Mouse (Mus musculus): Measurements from ENCODE around the gene Ly6g5b. TPM values are rescaled to one million over a fixed set of nuclear protein-coding genes. Genes with fewer than 3 reads are reported as not detected.

The Ly6g5b gene
- total RNA-seq, 2 experiments from 2014 or later = 0.58 to 0.81 TPM

- DNase-seq (ENCODE audit: extremely low spot score in 1 of 2, low spot score in 2 of 2) = peak; percentile 98 to 99
- intact Hi-C loops (cut with DNase I) = no loop called here
Measured at GRCm38 (mm10) chr17:35121143-35121799, 6.0 kb upstream of the Ly6g5b start, which contains the start of gene Gpank1. TSS of gene Gpank1 (plus strand) at chr17:35121455.

GRCm38 (mm10) chr17:35120745-35121142 lies 5.5 kb upstream of the Ly6g5b start:
- DNase-seq (ENCODE audit: extremely low spot score in 1 of 2, low spot score in 2 of 2) = no peak

GRCm38 (mm10) chr17:35111774-35112173 lies 3.5 kb downstream of the Ly6g5b start:
- intact Hi-C loops (cut with DNase I) = no loop called here
- DNase-seq (ENCODE audit: extremely low spot score in 1 of 2, low spot score in 2 of 2) = no peak

More at GRCm38 (mm10) chr17:35120745-35121142, 5.5 kb upstream of the Ly6g5b start:
- intact Hi-C loops (cut with DNase I) = no loop called here

GRCm38 (mm10) chr17:35108097-35108496 lies 7.1 kb downstream of the Ly6g5b start, which contains the start of gene Ly6g5c:
TSS of gene Ly6g5c (plus strand) at chr17:35108279.
- intact Hi-C loops (cut with DNase I) = loop anchor here (5.0 kb wide), 1 partner anchor 86 kb away; no protein-coding TSS in a partner anchor
- no peak for DNase-seq (ENCODE audit: extremely low spot score in 1 of 2, low spot score in 2 of 2)

- DNase-seq (ENCODE audit: extremely low spot score in 1 of 2, low spot score in 2 of 2) = no peak
- intact Hi-C loops (cut with DNase I) = loop anchor here (5.0 kb wide), 1 partner anchor 84 kb away; no protein-coding TSS in a partner anchor
Measured at GRCm38 (mm10) chr17:35106522-35106921, 8.7 kb downstream of the Ly6g5b start.

GRCm38 (mm10) chr17:35105740-35106389 lies 9.4 kb downstream of the Ly6g5b start:
- no peak for DNase-seq (ENCODE audit: extremely low spot score in 1 of 2, low spot score in 2 of 2)
- intact Hi-C loops (cut with DNase I) = loop anchor here (5.0 kb wide), 1 partner anchor 84 kb away; no protein-coding TSS in a partner anchor

GRCm38 (mm10) chr17:35104754-35105153 lies 10.5 kb downstream of the Ly6g5b start:
- intact Hi-C loops (cut with DNase I) = loop anchor here (5.0 kb wide), 1 partner anchor 82 kb away; no protein-coding TSS in a partner anchor

GRCm38 (mm10) chr17:35104079-35104478 lies 11.1 kb downstream of the Ly6g5b start:
- intact Hi-C loops (cut with DNase I) = no loop called here
- no peak for DNase-seq (ENCODE audit: extremely low spot score in 1 of 2, low spot score in 2 of 2)

More at GRCm38 (mm10) chr17:35104754-35105153, 10.5 kb downstream of the Ly6g5b start:
- DNase-seq (ENCODE audit: extremely low spot score in 1 of 2, low spot score in 2 of 2) = no peak

- no peak for DNase-seq (ENCODE audit: extremely low spot score in 1 of 2, low spot score in 2 of 2)
- intact Hi-C loops (cut with DNase I) = no loop called here
Measured at GRCm38 (mm10) chr17:35103221-35103690, 12.0 kb downstream of the Ly6g5b start.

GRCm38 (mm10) chr17:35102299-35102698 lies 12.9 kb downstream of the Ly6g5b start:
- DNase-seq (ENCODE audit: extremely low spot score in 1 of 2, low spot score in 2 of 2) = no peak
- intact Hi-C loops (cut with DNase I) = no loop called here

GRCm38 (mm10) chr17:35101161-35101560 lies 14.1 kb downstream of the Ly6g5b start:
- intact Hi-C loops (cut with DNase I) = no loop called here
- DNase-seq (ENCODE audit: extremely low spot score in 1 of 2, low spot score in 2 of 2) = no peak

GRCm38 (mm10) chr17:35100196-35100765 lies 14.9 kb downstream of the Ly6g5b start:
- intact Hi-C loops (cut with DNase I) = no loop called here
- DNase-seq (ENCODE audit: extremely low spot score in 1 of 2, low spot score in 2 of 2) = no peak

GRCm38 (mm10) chr17:35097164-35097655 lies 18.0 kb downstream of the Ly6g5b start:
- intact Hi-C loops (cut with DNase I) = loop anchor here (5.0 kb wide), 1 partner anchor 80 kb away; the partner anchor contains the start of gene Vwa7
- peak in 1 of 2 experiments; percentile 45 for DNase-seq (ENCODE audit: extremely low spot score in 1 of 2, low spot score in 2 of 2)

GRCm38 (mm10) chr17:35096597-35096996 lies 18.6 kb downstream of the Ly6g5b start:
- intact Hi-C loops (cut with DNase I) = loop anchor here (5.0 kb wide), 1 partner anchor 79 kb away; the partner anchor contains the start of gene Vwa7
- DNase-seq (ENCODE audit: extremely low spot score in 1 of 2, low spot score in 2 of 2) = no peak

GRCm38 (mm10) chr17:35094475-35095365 lies 20.5 kb downstream of the Ly6g5b start:
- DNase-seq (ENCODE audit: extremely low spot score in 1 of 2, low spot score in 2 of 2) = no peak
- intact Hi-C loops (cut with DNase I) = loop anchor here (5.0 kb wide), 1 partner anchor 77 kb away; the partner anchor contains the start of gene Vwa7

GRCm38 (mm10) chr17:35092403-35093198 lies 22.6 kb downstream of the Ly6g5b start:
- intact Hi-C loops (cut with DNase I) = no loop called here
- no peak for DNase-seq (ENCODE audit: extremely low spot score in 1 of 2, low spot score in 2 of 2)

GRCm38 (mm10) chr17:35090166-35090932 lies 24.9 kb downstream of the Ly6g5b start:
- intact Hi-C loops (cut with DNase I) = no loop called here
- no peak for DNase-seq (ENCODE audit: extremely low spot score in 1 of 2, low spot score in 2 of 2)

Measured in left cerebral cortex, postnatal 10 days (tissue).